Mouse (Mus musculus) kidney, postnatal 0 days (tissue): Measurements from ENCODE around the gene Syce1l. TPM values are rescaled to one million over a fixed set of nuclear protein-coding genes. Genes with fewer than 3 reads are reported as not detected.

ENCODE experiments used
- ATAC-seq: fragments of 200-750 bp; cut with Nextera tagmentation; replicated peaks from 2 replicates; pipeline ENCODE4 v1.8.0; 2017; ENCODE audit warnings: low read depth, moderate number of reproducible peaks, moderate TSS enrichment, moderate library complexity; ENCODE audit not compliant: low FRiP score
- DNase-seq: peaks from one replicate; pipeline ENCODE4 v3.0.0-alpha.2; 2016; ENCODE audit warnings: low spot score
- H3K27ac ChIP-seq: fragments of 300-500 bp; sonication (generic); 2 replicates; pipeline ENCODE4 v1.5.1; 2014; ENCODE audit warnings: mild to moderate bottlenecking
- H3K27me3 ChIP-seq: fragments of 300-500 bp; sonication (generic); 2 replicates; pipeline ENCODE4 v1.6.1; 2014; ENCODE audit warnings: low read length, mixed read lengths; ENCODE audit not compliant: insufficient read depth
- H3K36me3 ChIP-seq: fragments of 300-500 bp; sonication (generic); 2 replicates; pipeline ENCODE4 v1.6.1; 2014; ENCODE audit warnings: low read length, mixed read lengths; ENCODE audit not compliant: insufficient read depth
- H3K4me1 ChIP-seq: fragments of 300-500 bp; sonication (generic); replicated peaks from 2 replicates; pipeline ENCODE4 v1.6.1; 2014; ENCODE audit warnings: antibody characterized with exemption, low read length, mixed read lengths; ENCODE audit not compliant: insufficient read depth
- H3K4me2 ChIP-seq: fragments of 300-500 bp; sonication (generic); 2 replicates; pipeline ENCODE4 v1.6.1; 2014; ENCODE audit warnings: mild to moderate bottlenecking, low read length, moderate library complexity, mixed read lengths
- H3K4me3 ChIP-seq: fragments of 300-500 bp; sonication (generic); replicated peaks from 2 replicates; pipeline ENCODE4 v1.5.1; 2014; ENCODE audit warnings: low read depth, low read length
- H3K9ac ChIP-seq: fragments of 300-500 bp; sonication (generic); 2 replicates; pipeline ENCODE4 v1.6.1; 2014; ENCODE audit warnings: low read depth, low read length
- H3K9me3 ChIP-seq: fragments of 300-500 bp; sonication (generic); replicated peaks from 2 replicates; pipeline ENCODE4 v1.6.1; 2016; ENCODE audit warnings: low read length, inconsistent platforms, mixed read lengths
- CTCF ChIP-seq: IDR thresholded peaks from 2 replicates; pipeline ENCODE4 v1.5.1; 2016; ENCODE audit warnings: antibody characterized with exemption, low read depth, mild to moderate bottlenecking, moderate library complexity
- WGBS: fragments of 180-500 bp; shearing (Covaris S2); extraction: QIAGEN DNeasy Blood & Tissue Kit; methylation state at CpG from one replicate; pipeline ENCODE4 v1.1.7; 2014; 5-methylcytosine and 5-hydroxymethylcytosine counted together
- polyA plus RNA-seq: library from polyadenylated mRNA; unstranded; fragments of >200 nt; fragmentation: Nextera tagmentation; extraction: Ambion mirVana; gene quantifications from 2 replicates; pipeline ENCODE4 v1.2.1, GENCODE M21; 2015

Syce1l gene
- polyA plus RNA-seq, 1 experiment from 2014 or later = not detected

DNA sequence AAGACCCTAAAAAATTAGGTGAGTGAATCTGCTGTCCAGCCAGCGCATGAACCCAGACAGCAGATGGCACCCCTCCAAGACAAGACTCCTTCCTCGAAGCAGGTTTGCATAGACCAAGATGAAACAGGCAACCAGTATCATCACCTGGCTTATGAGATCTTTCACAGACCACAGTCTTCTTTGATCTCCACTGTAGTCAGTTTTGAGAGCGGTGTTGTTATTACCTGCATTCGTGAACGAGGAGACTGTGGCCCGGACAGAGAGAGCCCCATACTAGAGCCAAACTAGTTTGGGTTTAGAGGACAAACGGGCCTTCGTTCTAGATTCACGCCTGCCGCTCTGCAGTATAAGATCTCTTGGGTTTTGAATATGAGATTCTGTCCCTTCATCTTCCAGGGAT, 26.9 kb downstream of the Syce1l start:
- ATAC-seq (no peak), DNase-seq (no peak)
- H3K4me1 ChIP-seq = no peaks in the 10 kb centered on the region
- no peak overlapping the region for H3K4me3 ChIP-seq
- no peaks in the 10 kb centered on the region for H3K27me3 ChIP-seq
- TF ChIP-seq CTCF = no peak
- H3K9ac ChIP-seq = no peak overlapping the region
- H3K27ac ChIP-seq = no peak overlapping the region
- 84% methylated on average over 10 of the region's 10 CpGs for WGBS
- H3K36me3 ChIP-seq = no peaks in the 10 kb centered on the region
- no peaks in the 10 kb centered on the region for H3K9me3 ChIP-seq
- no peak overlapping the region for H3K4me2 ChIP-seq

GRCm38 (mm10) chr8:113672599-113673255, 29.7 kb downstream of the Syce1l start:
- H3K27me3 ChIP-seq = no peaks in the 10 kb centered on the region
- peak; percentile 12 for DNase-seq
- no peak overlapping the region for H3K4me2 ChIP-seq
- no peak for ATAC-seq
- WGBS = 63% methylated on average over 11 of the region's 11 CpGs
- H3K9ac ChIP-seq = no peak overlapping the region
- no peak overlapping the region for H3K27ac ChIP-seq
- no peaks in the 10 kb centered on the region for H3K36me3 ChIP-seq
- no peaks in the 10 kb centered on the region for H3K9me3 ChIP-seq
- no peak overlapping the region for H3K4me3 ChIP-seq
- no peaks in the 10 kb centered on the region for H3K4me1 ChIP-seq
- no peak for TF ChIP-seq CTCF

DNA sequence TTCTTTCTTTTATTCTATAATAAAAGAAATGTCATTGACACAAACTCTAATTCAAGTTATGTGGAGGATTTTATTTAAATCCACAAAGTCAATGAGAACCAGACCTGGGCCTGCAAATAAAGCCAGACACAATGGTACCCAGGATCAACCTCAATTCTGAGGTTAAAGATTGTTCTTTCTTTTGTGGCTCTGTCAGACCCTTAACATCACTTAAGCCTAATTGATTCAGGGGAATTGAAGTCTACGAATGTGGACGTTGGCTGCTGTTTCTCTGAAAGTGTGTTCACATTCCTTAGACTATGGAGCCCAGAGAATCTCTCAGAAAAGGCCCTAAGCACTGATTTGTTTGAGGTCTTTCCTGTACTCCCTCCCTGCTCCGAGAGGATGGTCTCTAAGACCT, 30.3 kb downstream of the Syce1l start:
- no peak for ATAC-seq
- H3K4me1 ChIP-seq = no peaks in the 10 kb centered on the region

GRCm38 (mm10) chr8:113674611-113675010, 31.6 kb downstream of the Syce1l start:
- no peak overlapping the region for H3K27ac ChIP-seq
- H3K4me2 ChIP-seq = no peak overlapping the region
- TF ChIP-seq CTCF = no peak
- no peak overlapping the region for H3K9ac ChIP-seq
- no peaks in the 10 kb centered on the region for H3K27me3 ChIP-seq
- no peak for ATAC-seq
- 64% methylated on average over 3 of the region's 3 CpGs for WGBS
- no peaks in the 10 kb centered on the region for H3K4me1 ChIP-seq
- H3K4me3 ChIP-seq = no peak overlapping the region
- no peaks in the 10 kb centered on the region for H3K9me3 ChIP-seq
- no peaks in the 10 kb centered on the region for H3K36me3 ChIP-seq
- DNase-seq = no peak

More for the DNA sequence above, 30.3 kb downstream of the Syce1l start:
- no peaks in the 10 kb centered on the region for H3K36me3 ChIP-seq
- no peak overlapping the region for H3K9ac ChIP-seq
- DNase-seq = no peak
- no peak overlapping the region for H3K4me2 ChIP-seq
- no peaks in the 10 kb centered on the region for H3K27me3 ChIP-seq
- no peak for TF ChIP-seq CTCF
- no peak overlapping the region for H3K27ac ChIP-seq
- WGBS = 67% methylated on average over 3 of the region's 3 CpGs
- no peaks in the 10 kb centered on the region for H3K9me3 ChIP-seq
- H3K4me3 ChIP-seq = no peak overlapping the region

- DNase-seq (peak; percentile 15), ATAC-seq (no peak)
- H3K4me3 ChIP-seq = no peak overlapping the region
- 54% methylated on average over 2 of the region's 2 CpGs for WGBS
- H3K27ac ChIP-seq = no peak overlapping the region
- H3K4me2 ChIP-seq = no peak overlapping the region
- H3K9me3 ChIP-seq = no peaks in the 10 kb centered on the region
- H3K9ac ChIP-seq = no peak overlapping the region
- TF ChIP-seq CTCF = no peak
- H3K4me1 ChIP-seq = no peaks in the 10 kb centered on the region
- no peaks in the 10 kb centered on the region for H3K27me3 ChIP-seq
- no peaks in the 10 kb centered on the region for H3K36me3 ChIP-seq
Observed at GRCm38 (mm10) chr8:113675281-113675680, 32.3 kb downstream of the Syce1l start.

- no peak for TF ChIP-seq CTCF
- no peak for DNase-seq
- H3K9ac ChIP-seq = no peak overlapping the region
- H3K36me3 ChIP-seq = no peaks in the 10 kb centered on the region
- no peak overlapping the region for H3K4me3 ChIP-seq
- H3K9me3 ChIP-seq = no peaks in the 10 kb centered on the region
- H3K4me1 ChIP-seq = no peaks in the 10 kb centered on the region
- H3K27ac ChIP-seq = no peak overlapping the region
- ATAC-seq = no peak
- WGBS = 82% methylated on average over 1 of the region's 1 CpGs
- H3K4me2 ChIP-seq = no peak overlapping the region
- H3K27me3 ChIP-seq = no peaks in the 10 kb centered on the region
Observed at GRCm38 (mm10) chr8:113676811-113677210, 33.8 kb downstream of the Syce1l start.

GRCm38 (mm10) chr8:113679361-113679760, 36.3 kb downstream of the Syce1l start:
- Histone ChIP-seq H3K9me3 (no peaks in the 10 kb centered on the region), H3K4me3 (no peak overlapping the region), H3K27ac (no peak overlapping the region), H3K9ac (no peak overlapping the region), H3K4me1 (no peaks in the 10 kb centered on the region), H3K27me3 (no peaks in the 10 kb centered on the region), H3K4me2 (no peak overlapping the region), H3K36me3 (no peaks in the 10 kb centered on the region)
- ATAC-seq = no peak
- 52% methylated on average over 3 of the region's 3 CpGs for WGBS
- TF ChIP-seq CTCF = no peak
- DNase-seq = no peak
